Mouse (Mus musculus): ENCODE results near the gene Olfr412. TPM values are rescaled to one million over a fixed set of nuclear protein-coding genes. Genes with fewer than 3 reads are reported as not detected.

Olfr412 gene
- polyA plus RNA-seq (2015; fragmentation: Nextera tagmentation; extraction: Ambion mirVana) = not detected in 2 replicates

DNA sequence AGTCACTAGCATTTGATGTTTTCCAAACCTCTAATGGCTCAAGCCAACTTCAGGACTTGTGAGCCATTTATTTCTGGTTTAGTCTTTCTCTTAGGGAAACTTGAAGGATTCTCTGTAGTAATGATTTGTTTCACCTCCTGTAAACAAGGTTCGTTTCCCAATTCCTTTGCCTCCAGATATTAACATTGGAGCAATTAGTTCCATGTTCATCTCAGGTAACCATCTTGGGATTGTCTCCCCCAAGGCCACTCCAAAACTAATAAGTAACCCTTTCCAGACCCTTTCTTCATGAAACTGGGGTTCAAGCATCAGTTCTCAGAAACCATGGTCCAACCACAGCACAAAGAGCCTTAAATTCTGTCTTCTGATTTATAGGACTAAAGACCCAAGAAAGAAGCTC is at the start of gene Olfr412:
Gene Olfr412, plus strand, starts transcription at position 301 of the 400 bp plus-strand sequence.
- H3K4me1 ChIP-seq (ENCODE audit: control insufficient read depth, insufficient read depth, low read depth, low read length) = no peaks in the 10 kb centered on the region
- no peak for ATAC-seq
- no peak within 1 kb of the TSS for H3K4me3 ChIP-seq (ENCODE audit: low read length)
- 72% methylated on average over 1 of the region's 1 CpGs for WGBS
- H3K9me3 ChIP-seq (ENCODE audit: control insufficient read depth, low read length) = no peaks in the 10 kb centered on the region
- H3K27ac ChIP-seq (ENCODE audit: low read depth, low read length) = no peak within 1 kb of the TSS
- H3K36me3 ChIP-seq (ENCODE audit: control insufficient read depth, insufficient read depth, low read length) = no peaks in the 10 kb centered on the region
- H3K9ac ChIP-seq (ENCODE audit: low read depth, low read length) = no peak within 1 kb of the TSS
- H3K27me3 ChIP-seq (replicated peaks; ENCODE audit: control insufficient read depth, insufficient read depth, low read length) = no peaks in the 10 kb centered on the region
- no peak within 1 kb of the TSS for H3K4me2 ChIP-seq (ENCODE audit: low read length)

DNA sequence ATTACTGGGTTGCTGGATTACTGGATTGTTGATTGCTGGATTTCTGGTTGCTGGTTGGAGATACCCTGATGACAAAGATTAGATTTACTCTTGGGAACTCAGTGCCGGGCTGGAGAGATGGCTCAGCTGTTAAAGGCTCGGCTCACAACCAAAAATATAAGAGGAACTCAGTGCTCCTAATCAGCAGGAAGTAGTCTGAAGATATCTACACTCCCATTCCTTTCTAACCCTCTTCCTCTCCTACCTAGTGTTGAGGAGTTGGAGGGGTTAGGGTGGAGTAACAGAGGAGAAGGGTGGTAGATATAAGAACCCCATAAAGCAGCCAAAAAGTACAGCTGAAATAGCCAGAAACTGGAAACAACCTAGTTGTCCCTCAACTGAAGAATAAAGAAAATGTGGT is 35.8 kb upstream of the Olfr412 start:
- no peak for ATAC-seq
- Histone ChIP-seq H3K9ac (ENCODE audit: low read depth, low read length) (no peak overlapping the region), H3K4me1 (ENCODE audit: control insufficient read depth, insufficient read depth, low read depth, low read length) (no peaks in the 10 kb centered on the region), H3K4me2 (ENCODE audit: low read length) (no peak overlapping the region), H3K36me3 (ENCODE audit: control insufficient read depth, insufficient read depth, low read length) (no peaks in the 10 kb centered on the region), H3K9me3 (ENCODE audit: control insufficient read depth, low read length) (0 out of 2 replicates have a peak, but pooled peaks cover 2% of the 10 kb centered on the region), H3K27me3 (replicated peaks; ENCODE audit: control insufficient read depth, insufficient read depth, low read length) (no peaks in the 10 kb centered on the region), H3K4me3 (ENCODE audit: low read length) (no peak overlapping the region), H3K27ac (ENCODE audit: low read depth, low read length) (no peak overlapping the region)
- 79% methylated on average over 2 of the region's 2 CpGs for WGBS

DNA sequence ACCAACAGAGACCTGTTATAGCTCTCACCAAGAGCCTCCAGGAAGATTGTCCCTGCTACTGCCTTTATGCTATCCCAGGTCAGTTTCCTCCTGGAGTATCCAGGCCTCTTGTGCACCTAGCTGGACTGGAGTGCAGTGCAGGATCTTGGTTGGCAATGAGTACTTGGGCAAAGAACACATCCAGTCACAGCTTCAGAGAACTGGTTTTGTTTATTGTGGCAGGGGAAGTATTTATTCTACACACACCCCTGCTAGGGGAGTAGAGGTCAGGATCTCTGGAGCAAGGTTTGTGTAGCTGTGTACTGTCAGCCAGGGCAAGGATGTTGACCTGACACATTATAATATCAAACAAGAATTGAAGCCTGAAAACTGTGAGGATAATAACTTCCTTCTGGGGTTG is 33.1 kb upstream of the Olfr412 start:
- ATAC-seq = no peak
- Histone ChIP-seq H3K4me3 (ENCODE audit: low read length) (no peak overlapping the region), H3K4me2 (ENCODE audit: low read length) (no peak overlapping the region), H3K4me1 (ENCODE audit: control insufficient read depth, insufficient read depth, low read depth, low read length) (no peaks in the 10 kb centered on the region), H3K9me3 (ENCODE audit: control insufficient read depth, low read length) (no peaks in the 10 kb centered on the region), H3K9ac (ENCODE audit: low read depth, low read length) (no peak overlapping the region), H3K36me3 (ENCODE audit: control insufficient read depth, insufficient read depth, low read length) (no peaks in the 10 kb centered on the region), H3K27me3 (replicated peaks; ENCODE audit: control insufficient read depth, insufficient read depth, low read length) (no peaks in the 10 kb centered on the region), H3K27ac (ENCODE audit: low read depth, low read length) (no peak overlapping the region)

DNA sequence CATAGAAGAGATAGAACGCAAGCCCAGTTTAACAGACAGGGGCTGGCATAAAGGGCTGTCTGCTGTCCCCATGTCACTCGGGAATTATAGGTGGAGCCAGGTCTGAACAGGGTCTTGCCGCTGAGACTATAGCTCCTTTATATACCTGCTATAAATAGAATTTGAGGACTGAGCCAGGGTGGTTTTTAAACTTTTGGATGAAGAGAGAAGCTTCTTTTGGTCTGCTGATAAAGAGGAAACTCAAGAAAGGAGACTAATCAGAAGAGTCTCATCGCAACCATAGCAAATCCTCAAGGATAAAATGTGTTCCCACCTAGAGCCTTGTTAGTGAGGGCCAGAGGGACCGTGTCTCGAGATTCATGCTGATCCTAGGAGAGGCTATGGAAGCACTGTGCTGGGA is 23.9 kb upstream of the Olfr412 start, which contains the start of gene Olfr410:
Gene Olfr410, minus strand, starts transcription at position 101 of the 400 bp plus-strand sequence.
- Histone ChIP-seq H3K36me3 (ENCODE audit: control insufficient read depth, insufficient read depth, low read length) (no peaks in the 10 kb centered on the region), H3K27ac (ENCODE audit: low read depth, low read length) (no peak within 1 kb of the TSS), H3K4me1 (ENCODE audit: control insufficient read depth, insufficient read depth, low read depth, low read length) (no peaks in the 10 kb centered on the region), H3K27me3 (replicated peaks; ENCODE audit: control insufficient read depth, insufficient read depth, low read length) (no peaks in the 10 kb centered on the region), H3K4me3 (ENCODE audit: low read length) (no peak within 1 kb of the TSS), H3K4me2 (ENCODE audit: low read length) (no peak within 1 kb of the TSS), H3K9me3 (ENCODE audit: control insufficient read depth, low read length) (no peaks in the 10 kb centered on the region), H3K9ac (ENCODE audit: low read depth, low read length) (no peak within 1 kb of the TSS)
- 83% methylated on average over 6 of the region's 6 CpGs for WGBS
- no peak for ATAC-seq

DNA sequence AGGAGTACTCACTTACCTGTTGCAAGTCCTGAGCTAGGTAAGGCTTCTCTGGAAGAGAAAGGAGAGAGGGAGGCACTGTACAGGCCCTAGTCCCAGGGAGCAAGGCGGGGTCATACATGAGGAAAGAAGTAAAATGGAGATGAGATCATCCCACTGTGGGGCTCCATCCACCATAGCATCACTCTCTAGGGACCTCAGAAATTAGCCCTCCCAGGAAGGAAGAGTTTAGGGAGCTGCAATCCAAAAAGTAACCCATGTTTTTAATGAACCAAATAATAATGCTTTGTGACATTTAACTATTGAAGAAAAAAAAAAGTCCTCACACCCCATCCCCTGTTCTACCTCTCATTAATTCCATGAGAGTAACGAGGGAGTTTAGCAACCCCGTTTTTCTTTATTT is 9.3 kb upstream of the Olfr412 start, which contains the start of gene Olfr411:
Gene Olfr411, minus strand, starts transcription at position 101 of the 400 bp plus-strand sequence.
- ATAC-seq = no peak
- 77% methylated on average over 3 of the region's 3 CpGs for WGBS
- Histone ChIP-seq H3K4me2 (ENCODE audit: low read length) (no peak within 1 kb of the TSS), H3K27me3 (replicated peaks; ENCODE audit: control insufficient read depth, insufficient read depth, low read length) (no peaks in the 10 kb centered on the region), H3K4me3 (ENCODE audit: low read length) (no peak within 1 kb of the TSS), H3K9me3 (ENCODE audit: control insufficient read depth, low read length) (no peaks in the 10 kb centered on the region), H3K27ac (ENCODE audit: low read depth, low read length) (no peak within 1 kb of the TSS), H3K4me1 (ENCODE audit: control insufficient read depth, insufficient read depth, low read depth, low read length) (no peaks in the 10 kb centered on the region), H3K36me3 (ENCODE audit: control insufficient read depth, insufficient read depth, low read length) (no peaks in the 10 kb centered on the region), H3K9ac (ENCODE audit: low read depth, low read length) (no peak within 1 kb of the TSS)

DNA sequence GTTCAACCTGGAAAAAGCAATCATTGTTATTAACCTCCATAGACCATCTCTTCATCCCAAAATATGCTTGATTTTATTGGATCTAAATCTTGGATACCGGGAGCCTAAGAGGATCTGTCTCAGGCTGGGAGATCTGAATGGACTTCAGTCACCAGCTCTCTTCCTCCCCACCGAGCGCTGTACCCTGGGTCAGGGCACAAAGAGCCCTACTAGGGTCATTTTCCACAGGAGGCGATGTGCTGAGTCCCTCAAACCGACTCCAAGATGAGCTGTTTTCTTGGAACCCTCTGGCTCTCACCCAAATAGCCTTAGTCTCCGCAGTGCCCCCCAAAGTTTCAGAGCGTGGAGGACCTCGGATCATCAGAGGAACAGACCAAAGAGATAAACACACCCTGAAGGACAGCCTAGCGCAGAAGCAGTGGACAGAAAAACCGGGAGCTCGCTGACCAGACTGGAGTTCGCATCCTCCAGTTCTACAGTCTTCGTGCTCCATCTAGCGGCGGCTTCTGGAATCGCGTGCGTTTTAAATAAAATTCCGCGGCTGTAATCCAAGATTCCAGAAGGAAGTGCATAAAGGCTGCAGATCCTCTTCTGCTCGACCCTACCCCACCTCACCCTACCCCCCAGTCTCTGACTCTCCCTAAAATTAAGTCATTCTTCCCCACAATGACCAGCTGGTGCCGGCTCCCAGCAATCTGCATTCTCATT is 9.7 kb downstream of the Olfr412 start:
- Histone ChIP-seq H3K9ac (ENCODE audit: low read depth, low read length) (peak overlapping the region; percentile 45; the same call in 1 of the 2 replicates), H3K4me3 (ENCODE audit: low read length) (no peak overlapping the region), H3K27me3 (replicated peaks; ENCODE audit: control insufficient read depth, insufficient read depth, low read length) (peaks cover 2% of the 10 kb centered on the region; the same call in 1 of the 2 replicates), H3K9me3 (ENCODE audit: control insufficient read depth, low read length) (no peaks in the 10 kb centered on the region; the same call in 1 of the 2 replicates), H3K4me1 (ENCODE audit: control insufficient read depth, insufficient read depth, low read depth, low read length) (no peaks in the 10 kb centered on the region), H3K4me2 (ENCODE audit: low read length) (peak overlapping the region; percentile 41), H3K27ac (ENCODE audit: low read depth, low read length) (no peak overlapping the region), H3K36me3 (ENCODE audit: control insufficient read depth, insufficient read depth, low read length) (no peaks in the 10 kb centered on the region)
- peak; percentile 74 for ATAC-seq
- WGBS = 11% methylated on average over 22 of the region's 22 CpGs

DNA sequence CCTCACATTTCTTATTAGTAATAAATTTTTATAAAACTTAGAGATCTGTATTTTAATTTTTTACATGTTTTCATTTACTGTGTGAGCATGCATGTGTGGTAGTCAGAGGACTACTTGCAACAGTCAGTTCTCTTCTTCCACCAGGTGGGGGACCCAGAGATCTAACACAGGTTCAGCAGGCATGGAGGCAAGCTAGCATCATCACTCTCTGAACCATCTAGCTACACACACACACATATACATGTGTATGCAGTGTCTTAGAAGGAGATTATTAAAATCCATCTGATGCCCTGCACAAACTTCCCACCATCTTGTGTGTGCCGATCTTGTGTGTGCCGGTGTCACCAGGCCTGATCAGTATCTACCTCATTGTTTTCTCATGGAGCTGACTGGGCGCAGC is 15.0 kb downstream of the Olfr412 start:
- no peaks in the 10 kb centered on the region for H3K9me3 ChIP-seq (ENCODE audit: control insufficient read depth, low read length)
- H3K27ac ChIP-seq (ENCODE audit: low read depth, low read length) = no peak overlapping the region
- WGBS = 84% methylated on average over 3 of the region's 3 CpGs

DNA sequence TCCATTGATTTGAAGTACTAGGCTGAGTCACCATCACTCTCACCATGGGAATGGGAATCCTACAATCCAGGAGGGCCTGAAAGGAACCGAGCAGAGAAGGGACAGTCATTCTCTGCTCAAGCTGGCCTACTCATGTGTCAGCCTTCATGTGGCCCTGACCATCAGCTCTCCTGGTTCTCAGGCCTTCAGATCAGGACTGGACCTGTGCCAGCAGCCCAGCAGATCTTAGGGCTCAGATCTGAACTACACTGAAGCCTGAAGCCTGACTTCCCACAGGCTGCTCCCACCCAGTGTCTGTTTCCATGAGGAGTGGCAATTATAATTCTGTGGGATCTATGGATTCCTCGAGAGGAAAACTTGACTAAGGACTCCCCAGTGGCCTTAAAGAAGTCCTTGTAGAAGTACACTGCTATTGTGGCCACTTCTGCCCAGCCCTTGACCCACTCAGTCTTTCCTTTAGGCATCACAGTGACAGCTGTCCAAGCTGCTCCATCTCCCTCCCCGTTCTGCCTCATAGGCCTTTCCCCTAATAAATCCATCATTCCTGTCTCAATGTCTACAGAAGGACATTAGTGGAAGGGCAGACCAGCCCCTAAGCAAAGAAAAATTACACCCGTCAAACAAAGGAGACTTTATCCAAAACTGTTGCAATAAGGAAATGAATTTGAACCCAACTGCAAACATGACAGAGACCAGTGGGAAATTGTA is 17.5 kb downstream of the Olfr412 start:
- no peak overlapping the region for H3K4me3 ChIP-seq (ENCODE audit: low read length)
- ATAC-seq = no peak
- H3K27ac ChIP-seq (ENCODE audit: low read depth, low read length) = no peak overlapping the region
- H3K36me3 ChIP-seq (ENCODE audit: control insufficient read depth, insufficient read depth, low read length) = no peaks in the 10 kb centered on the region
- no peaks in the 10 kb centered on the region for H3K9me3 ChIP-seq (ENCODE audit: control insufficient read depth, low read length)
- H3K4me1 ChIP-seq (ENCODE audit: control insufficient read depth, insufficient read depth, low read depth, low read length) = no peaks in the 10 kb centered on the region
- WGBS = 66% methylated on average over 4 of the region's 4 CpGs
- H3K27me3 ChIP-seq (replicated peaks; ENCODE audit: control insufficient read depth, insufficient read depth, low read length) = no peaks in the 10 kb centered on the region
- H3K9ac ChIP-seq (ENCODE audit: low read depth, low read length) = no peak overlapping the region
- no peak overlapping the region for H3K4me2 ChIP-seq (ENCODE audit: low read length)

More for the DNA sequence above, 15.0 kb downstream of the Olfr412 start:
- no peak overlapping the region for H3K4me3 ChIP-seq (ENCODE audit: low read length)
- no peak overlapping the region for H3K9ac ChIP-seq (ENCODE audit: low read depth, low read length)
- H3K27me3 ChIP-seq (replicated peaks; ENCODE audit: control insufficient read depth, insufficient read depth, low read length) = no peaks in the 10 kb centered on the region
- no peaks in the 10 kb centered on the region for H3K36me3 ChIP-seq (ENCODE audit: control insufficient read depth, insufficient read depth, low read length)
- H3K4me2 ChIP-seq (ENCODE audit: low read length) = no peak overlapping the region
- no peaks in the 10 kb centered on the region for H3K4me1 ChIP-seq (ENCODE audit: control insufficient read depth, insufficient read depth, low read depth, low read length)
- peak; percentile 92 for ATAC-seq

DNA sequence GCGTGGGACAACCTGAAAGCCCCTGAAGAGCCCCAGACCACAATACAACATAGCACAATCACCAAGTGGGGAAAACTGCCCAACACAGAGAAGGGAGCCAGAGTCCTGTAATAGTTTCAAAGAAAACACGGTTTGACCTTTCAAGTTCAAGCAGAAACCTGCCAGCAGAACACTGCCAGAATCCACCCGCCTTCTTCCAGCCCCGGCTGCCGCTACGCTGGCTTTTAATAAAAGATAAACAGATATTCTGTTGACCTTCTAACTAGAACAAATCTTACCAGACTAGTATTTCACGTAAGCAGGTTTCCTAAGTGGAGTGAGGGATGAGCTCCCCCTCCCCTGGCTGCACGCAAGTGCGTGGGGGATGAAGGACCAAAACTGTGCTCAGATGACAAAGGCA is 23.8 kb downstream of the Olfr412 start:
- no peaks in the 10 kb centered on the region for H3K4me1 ChIP-seq (ENCODE audit: control insufficient read depth, insufficient read depth, low read depth, low read length)
- H3K9ac ChIP-seq (ENCODE audit: low read depth, low read length) = no peak overlapping the region
- WGBS = 69% methylated on average over 9 of the region's 9 CpGs
- H3K4me3 ChIP-seq (ENCODE audit: low read length) = no peak overlapping the region
- H3K36me3 ChIP-seq (ENCODE audit: control insufficient read depth, insufficient read depth, low read length) = peaks cover 4% of the 10 kb centered on the region
- no peak overlapping the region for H3K27ac ChIP-seq (ENCODE audit: low read depth, low read length)
- H3K27me3 ChIP-seq (replicated peaks; ENCODE audit: control insufficient read depth, insufficient read depth, low read length) = no peaks in the 10 kb centered on the region
- no peak for ATAC-seq
- no peaks in the 10 kb centered on the region for H3K9me3 ChIP-seq (ENCODE audit: control insufficient read depth, low read length)
- H3K4me2 ChIP-seq (ENCODE audit: low read length) = no peak overlapping the region

Data from hindbrain, embryonic 16.5 days (tissue).